Mouse (Mus musculus) stomach, postnatal 0 days (tissue): ENCODE results near the gene Gpbar1. TPM values are rescaled to one million over a fixed set of nuclear protein-coding genes. Genes with fewer than 3 reads are reported as not detected.
"Not testable (repeated sequence)": the region's sequence is repeated elsewhere in the genome, so short reads cannot be mapped to it uniquely, and the experiment has no call there.

Experiments used
- ATAC-seq: fragments of 200-750 bp; cut with Nextera tagmentation; 2 replicates; pipeline ENCODE4 v1.8.0; 2017; ENCODE audit not compliant: low FRiP score, low TSS enrichment
- DNase-seq: peaks from one replicate; pipeline ENCODE4 v3.0.0-alpha.2; 2016; ENCODE audit warnings: low spot score
- H3K27ac ChIP-seq: fragments of 300-500 bp; sonication (generic); replicated peaks from 2 replicates; pipeline ENCODE4 v1.5.1; 2014; ENCODE audit warnings: mild to moderate bottlenecking, control low read depth
- H3K27me3 ChIP-seq: fragments of 300-500 bp; sonication (generic); 2 replicates; pipeline ENCODE4 v1.6.1; 2014; ENCODE audit warnings: low read length; ENCODE audit not compliant: control insufficient read depth, insufficient read depth
- H3K36me3 ChIP-seq: fragments of 300-500 bp; sonication (generic); 2 replicates; pipeline ENCODE4 v1.6.1; 2014; ENCODE audit warnings: low read length, mixed read lengths; ENCODE audit not compliant: control insufficient read depth, insufficient read depth
- H3K4me1 ChIP-seq: fragments of 300-500 bp; sonication (generic); replicated peaks from 2 replicates; pipeline ENCODE4 v1.6.1; 2014; ENCODE audit warnings: antibody characterized with exemption; ENCODE audit not compliant: control insufficient read depth, insufficient read depth
- H3K4me2 ChIP-seq: fragments of 300-500 bp; sonication (generic); replicated peaks from 2 replicates; pipeline ENCODE4 v1.6.1; 2014; ENCODE audit warnings: low read depth, mild to moderate bottlenecking, control low read depth, moderate library complexity
- H3K4me3 ChIP-seq: fragments of 300-500 bp; sonication (generic); 2 replicates; pipeline ENCODE4 v1.5.1; 2014; ENCODE audit warnings: low read depth, low read length, control low read depth
- H3K9ac ChIP-seq: fragments of 300-500 bp; sonication (generic); 2 replicates; pipeline ENCODE4 v1.6.1; 2014; ENCODE audit warnings: mild to moderate bottlenecking, low read length, control low read depth, mixed read lengths
- H3K9me3 ChIP-seq: fragments of 300-500 bp; sonication (generic); 2 replicates; pipeline ENCODE4 v1.6.1; 2016; ENCODE audit warnings: low read length; ENCODE audit not compliant: control insufficient read depth
- CTCF ChIP-seq: IDR thresholded peaks from 2 replicates; pipeline ENCODE4 v1.5.1; 2016; ENCODE audit warnings: antibody characterized with exemption, low read depth, mild to moderate bottlenecking, moderate library complexity
- WGBS: fragments of 180-500 bp; shearing (Covaris S2); extraction: QIAGEN DNeasy Blood & Tissue Kit; methylation state at CpG from one replicate; pipeline ENCODE4 v1.1.7; 2014; 5-methylcytosine and 5-hydroxymethylcytosine counted together
- polyA plus RNA-seq: library from polyadenylated mRNA; unstranded; fragments of >200 nt; fragmentation: Nextera tagmentation; extraction: Ambion mirVana; gene quantifications from 2 replicates; pipeline ENCODE4 v1.2.1, GENCODE M21; 2015

Gpbar1 gene
- polyA plus RNA-seq, 1 experiment from 2014 or later, result 0.63 TPM

GRCm38 (mm10) chr1:74326916-74327315 lies 48.6 kb downstream of the Gpbar1 start:
- not testable (repeated sequence) for H3K4me3 ChIP-seq
- WGBS, result 77% methylated on average over 2 of the region's 2 CpGs
- peak; percentile 49 for TF ChIP-seq CTCF

More at GRCm38 (mm10) chr1:74326916-74327315, 48.6 kb downstream of the Gpbar1 start:
- H3K36me3 ChIP-seq, H3K27ac ChIP-seq, H3K9me3 ChIP-seq, H3K27me3 ChIP-seq, DNase-seq, H3K4me1 ChIP-seq, H3K4me2 ChIP-seq, H3K9ac ChIP-seq, ATAC-seq: not testable (repeated sequence)

Other genes with a start within 250 kb of the Gpbar1 start
- 28.8 and 32.7 TPM in 2 replicates for gene Tns1, start 154.1 kb upstream of the Gpbar1 start, polyA plus RNA-seq
- 0.13 and 0.19 TPM in 2 replicates for gene Rufy4, start 153.0 kb upstream of the Gpbar1 start, polyA plus RNA-seq
- gene Cxcr2, start 124.6 kb upstream of the Gpbar1 start, polyA plus RNA-seq, result 0.15 and 0.18 TPM in 2 replicates
- gene Cxcr1, start 83.9 kb upstream of the Gpbar1 start, polyA plus RNA-seq, result 0.08 TPM in 1 of 2 replicates, not detected in the other
- gene Arpc2, start 42.5 kb upstream of the Gpbar1 start, polyA plus RNA-seq, result 585 and 595 TPM in 2 replicates
- gene Aamp, start 6.2 kb downstream of the Gpbar1 start, polyA plus RNA-seq, result 154 and 157 TPM in 2 replicates
- gene Pnkd, start 6.4 kb downstream of the Gpbar1 start, polyA plus RNA-seq, result 84.8 and 88.2 TPM in 2 replicates
- gene Tmbim1, start 27.1 kb downstream of the Gpbar1 start, polyA plus RNA-seq, result 109 and 118 TPM in 2 replicates
- 0.50 and 0.73 TPM in 2 replicates for gene Catip, start 83.6 kb downstream of the Gpbar1 start, polyA plus RNA-seq
- gene Slc11a1, start 96.6 kb downstream of the Gpbar1 start, polyA plus RNA-seq, result 3.0 and 3.8 TPM in 2 replicates
- 45.2 and 47.4 TPM in 2 replicates for gene Ctdsp1, start 113.0 kb downstream of the Gpbar1 start, polyA plus RNA-seq
- 11.1 and 12.8 TPM in 2 replicates for gene Vil1, start 130.8 kb downstream of the Gpbar1 start, polyA plus RNA-seq
- 23.7 and 25.4 TPM in 2 replicates for gene Cnot9, start 227.5 kb downstream of the Gpbar1 start, polyA plus RNA-seq